Mouse (Mus musculus) forebrain, embryonic 11.5 days (tissue): Measurements from ENCODE around the gene Camkmt. TPM values are rescaled to one million over a fixed set of nuclear protein-coding genes. Genes with fewer than 3 reads are reported as not detected.

Experiments
- ATAC-seq: fragments of 200-750 bp; cut with Nextera tagmentation; replicated peaks from 2 replicates; pipeline ENCODE4 v1.8.0; 2017; ENCODE audit warnings: moderate TSS enrichment; ENCODE audit not compliant: low FRiP score
- DNase-seq: peaks from one replicate; pipeline ENCODE4 v3.0.0-alpha.2; 2017; ENCODE audit warnings: low spot score
- H3K27ac ChIP-seq: fragments of 300-500 bp; sonication (generic); 2 replicates; pipeline ENCODE4 v1.5.1; 2014; ENCODE audit warnings: low read depth, low read length
- H3K27me3 ChIP-seq: fragments of 300-500 bp; sonication (generic); 2 replicates; pipeline ENCODE4 v1.6.1; 2014; ENCODE audit warnings: mild to moderate bottlenecking, low read length, mixed read lengths; ENCODE audit not compliant: control insufficient read depth, insufficient read depth
- H3K36me3 ChIP-seq: fragments of 300-500 bp; sonication (generic); 2 replicates; pipeline ENCODE4 v1.6.1; 2014; ENCODE audit warnings: mild to moderate bottlenecking, low read length, moderate library complexity, mixed read lengths; ENCODE audit not compliant: control insufficient read depth, insufficient read depth
- H3K4me1 ChIP-seq: fragments of 300-500 bp; sonication (generic); replicated peaks from 2 replicates; pipeline ENCODE4 v1.6.1; 2014; ENCODE audit warnings: low read length, mixed read lengths; ENCODE audit not compliant: control insufficient read depth, insufficient read depth
- H3K4me2 ChIP-seq: fragments of 300-500 bp; sonication (generic); 2 replicates; pipeline ENCODE4 v1.6.1; 2014; ENCODE audit warnings: low read depth, mild to moderate bottlenecking, low read length, moderate library complexity, mixed read lengths; ENCODE audit not compliant: severe bottlenecking
- H3K4me3 ChIP-seq: fragments of 300-500 bp; sonication (generic); 2 replicates; pipeline ENCODE4 v1.5.1; 2014; ENCODE audit warnings: low read depth, low read length
- H3K9ac ChIP-seq: fragments of 300-500 bp; sonication (generic); 2 replicates; pipeline ENCODE4 v1.6.1; 2014; ENCODE audit warnings: low read length
- H3K9me3 ChIP-seq: fragments of 300-500 bp; sonication (generic); 2 replicates; pipeline ENCODE4 v1.6.1; 2016; ENCODE audit warnings: low read length, mixed read lengths; ENCODE audit not compliant: control insufficient read depth
- WGBS: fragments of 180-500 bp; shearing (Covaris S2); extraction: QIAGEN DNeasy Blood & Tissue Kit; methylation state at CpG from one replicate; pipeline ENCODE4 v1.1.7; 2014; 5-methylcytosine and 5-hydroxymethylcytosine counted together
- polyA plus RNA-seq: library from polyadenylated mRNA; unstranded; fragments of >200 nt; fragmentation: Nextera tagmentation; extraction: Ambion mirVana; gene quantifications from 2 replicates; pipeline ENCODE4 v1.2.1, GENCODE M21; 2014

Camkmt gene
- polyA plus RNA-seq, 1 experiment from 2014 or later = 15.9 TPM

GRCm38 (mm10) chr17:85059136-85059535 lies 31.2 kb upstream of the Camkmt start:
- Histone ChIP-seq H3K36me3 (no peaks in the 10 kb centered on the region), H3K9me3 (no peaks in the 10 kb centered on the region), H3K9ac (no peak overlapping the region), H3K4me1 (no peaks in the 10 kb centered on the region), H3K4me2 (no peak overlapping the region), H3K27ac (no peak overlapping the region), H3K27me3 (no peaks in the 10 kb centered on the region), H3K4me3 (no peak overlapping the region)
- ATAC-seq (no peak), DNase-seq (no peak)
- 83% methylated on average over 6 of the region's 6 CpGs for WGBS

GRCm38 (mm10) chr17:85063560-85063959 lies 26.8 kb upstream of the Camkmt start:
- H3K4me3 ChIP-seq = no peak overlapping the region
- H3K27ac ChIP-seq = no peak overlapping the region
- H3K9me3 ChIP-seq = no peaks in the 10 kb centered on the region
- no peak for ATAC-seq
- no peak for DNase-seq
- H3K9ac ChIP-seq = no peak overlapping the region
- no peaks in the 10 kb centered on the region for H3K27me3 ChIP-seq
- H3K4me2 ChIP-seq = no peak overlapping the region
- WGBS = 90% methylated on average over 7 of the region's 7 CpGs
- H3K4me1 ChIP-seq = no peaks in the 10 kb centered on the region
- H3K36me3 ChIP-seq = peaks cover 4% of the 10 kb centered on the region; the same call in 1 of the 2 replicates

- H3K36me3 ChIP-seq = peaks cover 4% of the 10 kb centered on the region; the same call in 1 of the 2 replicates
- no peak overlapping the region for H3K4me3 ChIP-seq
- H3K9ac ChIP-seq = no peak overlapping the region
- H3K4me1 ChIP-seq = peaks cover under 1% of the 10 kb centered on the region; the same call in 1 of the 2 replicates
- H3K4me2 ChIP-seq = no peak overlapping the region
- no peak overlapping the region for H3K27ac ChIP-seq
- H3K9me3 ChIP-seq = no peaks in the 10 kb centered on the region
- WGBS = 97% methylated on average over 7 of the region's 7 CpGs
- H3K27me3 ChIP-seq = no peaks in the 10 kb centered on the region
- no peak for DNase-seq
- ATAC-seq = no peak
Measured at GRCm38 (mm10) chr17:85067331-85067730, 23.0 kb upstream of the Camkmt start.

- Histone ChIP-seq H3K27me3 (no peaks in the 10 kb centered on the region), H3K4me2 (no peak overlapping the region), H3K9ac (no peak overlapping the region), H3K9me3 (no peaks in the 10 kb centered on the region), H3K4me3 (no peak overlapping the region), H3K4me1 (peaks cover 14% of the 10 kb centered on the region), H3K27ac (no peak overlapping the region), H3K36me3 (peaks cover 2% of the 10 kb centered on the region; the same call in 1 of the 2 replicates)
- 91% methylated on average over 6 of the region's 6 CpGs for WGBS
- no peak for DNase-seq
- ATAC-seq = no peak
Measured at GRCm38 (mm10) chr17:85070658-85071057, 19.7 kb upstream of the Camkmt start.

GRCm38 (mm10) chr17:85071088-85071775 lies 19.1 kb upstream of the Camkmt start:
- Histone ChIP-seq H3K9ac (no peak overlapping the region), H3K9me3 (no peaks in the 10 kb centered on the region), H3K36me3 (no peaks in the 10 kb centered on the region; the same call in 1 of the 2 replicates), H3K27ac (no peak overlapping the region), H3K4me2 (no peak overlapping the region), H3K4me1 (peaks cover 14% of the 10 kb centered on the region), H3K27me3 (no peaks in the 10 kb centered on the region), H3K4me3 (no peak overlapping the region)
- DNase-seq (no peak), ATAC-seq (no peak)
- 87% methylated on average over 8 of the region's 8 CpGs for WGBS

GRCm38 (mm10) chr17:85072383-85072782 lies 18.0 kb upstream of the Camkmt start:
- H3K36me3 ChIP-seq = no peaks in the 10 kb centered on the region; the same call in 1 of the 2 replicates
- H3K4me2 ChIP-seq = peak overlapping the region; percentile 15; the same call in 1 of the 2 replicates
- DNase-seq (peak; percentile 62), ATAC-seq (peak; percentile 67)
- H3K4me3 ChIP-seq = no peak overlapping the region
- H3K9me3 ChIP-seq = no peaks in the 10 kb centered on the region
- H3K4me1 ChIP-seq = peaks cover 14% of the 10 kb centered on the region
- H3K27ac ChIP-seq = peak overlapping the region; percentile 50
- 25% methylated on average over 11 of the region's 11 CpGs for WGBS
- H3K27me3 ChIP-seq = no peaks in the 10 kb centered on the region
- H3K9ac ChIP-seq = peak overlapping the region; percentile 30; the same call in 1 of the 2 replicates

GRCm38 (mm10) chr17:85073214-85073613 lies 17.1 kb upstream of the Camkmt start:
- WGBS = 51% methylated on average over 7 of the region's 7 CpGs
- no peak for ATAC-seq
- Histone ChIP-seq H3K4me3 (no peak overlapping the region), H3K27me3 (no peaks in the 10 kb centered on the region), H3K36me3 (peaks cover 2% of the 10 kb centered on the region; the same call in 1 of the 2 replicates), H3K4me1 (peaks cover 14% of the 10 kb centered on the region), H3K9me3 (no peaks in the 10 kb centered on the region), H3K9ac (no peak overlapping the region), H3K4me2 (peak overlapping the region; percentile 15; the same call in 1 of the 2 replicates), H3K27ac (no peak overlapping the region)
- DNase-seq = no peak

- Histone ChIP-seq H3K4me2 (no peak overlapping the region), H3K4me1 (peaks cover 14% of the 10 kb centered on the region), H3K4me3 (no peak overlapping the region), H3K9ac (no peak overlapping the region), H3K36me3 (peaks cover 3% of the 10 kb centered on the region; the same call in 1 of the 2 replicates), H3K27ac (no peak overlapping the region), H3K27me3 (no peaks in the 10 kb centered on the region), H3K9me3 (no peaks in the 10 kb centered on the region)
- no peak for ATAC-seq
- DNase-seq = no peak
- WGBS = 91% methylated on average over 4 of the region's 4 CpGs
Measured at GRCm38 (mm10) chr17:85074083-85074482, 16.3 kb upstream of the Camkmt start.

- no peak for DNase-seq
- H3K9ac ChIP-seq = no peak overlapping the region
- H3K4me2 ChIP-seq = no peak overlapping the region
- H3K9me3 ChIP-seq = no peaks in the 10 kb centered on the region
- H3K27me3 ChIP-seq = no peaks in the 10 kb centered on the region
- H3K4me1 ChIP-seq = no peaks in the 10 kb centered on the region
- H3K4me3 ChIP-seq = no peak overlapping the region
- no peak for ATAC-seq
- H3K36me3 ChIP-seq = peaks cover 3% of the 10 kb centered on the region; the same call in 1 of the 2 replicates
- no peak overlapping the region for H3K27ac ChIP-seq
- 92% methylated on average over 3 of the region's 3 CpGs for WGBS
Measured at GRCm38 (mm10) chr17:85079276-85079675, 11.1 kb upstream of the Camkmt start.
